7 mouse cellular contexts compared by ENCODE assay signal in genomic region chr11:97685613-97686321, GRCm38 (mm10). TPM values are rescaled to one million over a fixed set of nuclear protein-coding genes. Genes with fewer than 3 reads are reported as not detected.
A peak's percentile ranks its signal among the peaks of the same experiment; 100 is the strongest.
DNase-seq lines count a peak whose midpoint lies in the region; ATAC-seq and TF ChIP-seq lines count a peak whose summit lies in the region.

Cisd3 (plus strand) TSS chr11:97685826.

- peak; percentile 97 for DNase-seq in adrenal gland, postnatal 25 days
- peak; percentile 97 for DNase-seq in heart, embryonic 10.5 days (ENCODE audit: low spot score)
- peak; percentile 66 for DNase-seq in midbrain, postnatal 0 days (ENCODE audit: low spot score)
- peak; percentile 63 to 85 for DNase-seq in spleen, postnatal 10 days (ENCODE audit: low spot score in 2 of 2)

- peak; percentile 91 for ATAC-seq in kidney, embryonic 15.5 days (replicated peaks; ENCODE audit: low FRiP score)
- peak; percentile 67 for ATAC-seq in limb, embryonic 15.5 days (ENCODE audit: insufficient number of reproducible peaks, low FRiP score, low TSS enrichment, low read depth)
- ATAC-seq in midbrain, postnatal 0 days (ENCODE audit: low FRiP score), result peak; percentile 35; the same call in 1 of the 2 replicates

- peaks cover 54% of the 10 kb centered on the region for H3K36me3 ChIP-seq in heart, embryonic 10.5 days
- peaks cover 54% of the 10 kb centered on the region for H3K36me3 ChIP-seq in kidney, embryonic 15.5 days
- peaks cover 39% of the 10 kb centered on the region for H3K36me3 ChIP-seq in limb, embryonic 15.5 days
- H3K36me3 ChIP-seq in midbrain, postnatal 0 days (ENCODE audit: insufficient read depth, low read length), result peaks cover 27% of the 10 kb centered on the region

- peaks cover 9% of the 10 kb centered on the region for H3K4me1 ChIP-seq in embryonic fibroblast, embryonic 13.5 days (ENCODE audit: control insufficient read depth, insufficient read depth, low read length)
- H3K4me1 ChIP-seq in heart, embryonic 10.5 days, result peaks cover 44% of the 10 kb centered on the region
- H3K4me1 ChIP-seq in kidney, embryonic 15.5 days, result peaks cover 51% of the 10 kb centered on the region
- peaks cover 20% of the 10 kb centered on the region for H3K4me1 ChIP-seq in limb, embryonic 15.5 days
- no peaks in the 10 kb centered on the region for H3K4me1 ChIP-seq in midbrain, postnatal 0 days (ENCODE audit: insufficient read depth, low read length)

- no peaks in the 10 kb centered on the region for H3K9me3 ChIP-seq in heart, embryonic 10.5 days
- no peaks in the 10 kb centered on the region for H3K9me3 ChIP-seq in kidney, embryonic 15.5 days (replicated peaks)
- no peaks in the 10 kb centered on the region for H3K9me3 ChIP-seq in limb, embryonic 15.5 days
- H3K9me3 ChIP-seq in midbrain, postnatal 0 days (ENCODE audit: low read length), result no peaks in the 10 kb centered on the region

- peak within 1 kb of the TSS; percentile 30 for H3K4me3 ChIP-seq in embryonic fibroblast, embryonic 13.5 days (ENCODE audit: insufficient read depth, low read length)
- H3K4me3 ChIP-seq in heart, embryonic 10.5 days, result peak within 1 kb of the TSS; percentile 59
- H3K4me3 ChIP-seq in kidney, embryonic 15.5 days (replicated peaks), result peak within 1 kb of the TSS; percentile 39
- peak within 1 kb of the TSS; percentile 45 for H3K4me3 ChIP-seq in limb, embryonic 15.5 days
- peak within 1 kb of the TSS; percentile 38 for H3K4me3 ChIP-seq in midbrain, postnatal 0 days (ENCODE audit: low read depth, low read length)

- H3K9ac ChIP-seq in kidney, embryonic 15.5 days, result 0 out of 2 replicates have a peak within 1 kb of the TSS, but pooled peaks have one; percentile 23
- 0 out of 2 replicates have a peak within 1 kb of the TSS, but pooled peaks have one; percentile 20 for H3K9ac ChIP-seq in limb, embryonic 15.5 days
- peak within 1 kb of the TSS; percentile 44 for H3K9ac ChIP-seq in midbrain, postnatal 0 days (replicated peaks; ENCODE audit: low read length, poor library complexity, severe bottlenecking)

- peak within 1 kb of the TSS; percentile 68 for H3K4me2 ChIP-seq in kidney, embryonic 15.5 days
- H3K4me2 ChIP-seq in limb, embryonic 15.5 days, result peak within 1 kb of the TSS; percentile 85
- H3K4me2 ChIP-seq in midbrain, postnatal 0 days (ENCODE audit: low read depth, low read length, poor library complexity, severe bottlenecking), result peak within 1 kb of the TSS; percentile 91

- no peaks in the 10 kb centered on the region for H3K27me3 ChIP-seq in heart, embryonic 10.5 days (ENCODE audit: insufficient read depth, poor library complexity, severe bottlenecking)
- H3K27me3 ChIP-seq in kidney, embryonic 15.5 days, result no peaks in the 10 kb centered on the region
- no peaks in the 10 kb centered on the region for H3K27me3 ChIP-seq in limb, embryonic 15.5 days
- H3K27me3 ChIP-seq in midbrain, postnatal 0 days (ENCODE audit: insufficient read depth, low read length), result no peaks in the 10 kb centered on the region

- no peak within 1 kb of the TSS for H3K27ac ChIP-seq in embryonic fibroblast, embryonic 13.5 days (ENCODE audit: insufficient read depth, low read length)
- peak within 1 kb of the TSS; percentile 78 for H3K27ac ChIP-seq in heart, embryonic 10.5 days
- peak within 1 kb of the TSS; percentile 80 for H3K27ac ChIP-seq in kidney, embryonic 15.5 days
- H3K27ac ChIP-seq in limb, embryonic 15.5 days, result no peak within 1 kb of the TSS
- peak within 1 kb of the TSS; percentile 57 for H3K27ac ChIP-seq in midbrain, postnatal 0 days (ENCODE audit: low read depth, low read length)

- TF ChIP-seq CTCF in embryonic fibroblast, embryonic 13.5 days (IDR thresholded peaks at IDR 0.05; ENCODE audit: borderline replicate concordance, insufficient read depth, low read length), result no peak
- TF ChIP-seq CTCF in midbrain, postnatal 0 days (IDR thresholded peaks at IDR 0.05), result no peak

- no peak; the same call in 1 of the 2 replicates for TF ChIP-seq POLR2A in embryonic fibroblast, embryonic 13.5 days (IDR thresholded peaks at IDR 0.05; ENCODE audit: low read depth, low read length)

- WGBS in heart, embryonic 10.5 days, result under 1% methylated on average over 43 of the region's 43 CpGs
- WGBS in kidney, embryonic 15.5 days, result under 1% methylated on average over 42 of the region's 43 CpGs
- under 1% methylated on average over 42 of the region's 43 CpGs for WGBS in limb, embryonic 15.5 days
- under 1% methylated on average over 40 of the region's 43 CpGs for WGBS in midbrain, postnatal 0 days

RNA-seq across cellular contexts. Expression of gene Cisd3, which starts in this region (rescaled TPM):
- total RNA-seq in adrenal gland, postnatal 25 days (2021), result 164 and 166 TPM in 2 replicates
- 39.9 and 42.5 TPM in 2 replicates for polyA plus RNA-seq in embryonic fibroblast, embryonic 13.5 days (2011; ENCODE audit: insufficient read length, low read depth, missing spikeins)
- 49.8 and 52.8 TPM in 2 replicates for polyA plus RNA-seq in heart, embryonic 10.5 days (2016; fragmentation: Nextera tagmentation; extraction: Ambion mirVana)
- polyA plus RNA-seq in kidney, embryonic 15.5 days (2015; fragmentation: Nextera tagmentation; extraction: Ambion mirVana), result 41.2 and 42.7 TPM in 2 replicates
- 13.5 and 18.6 TPM in 2 replicates for polyA plus RNA-seq in limb, embryonic 15.5 days (2015; fragmentation: Nextera tagmentation; extraction: Ambion mirVana)
- 13.3 and 27.0 TPM in 2 replicates for total RNA-seq in midbrain, postnatal 0 days (2014; rRNA removed)
- 41.5 and 45.1 TPM in 2 replicates for polyA plus RNA-seq in midbrain, postnatal 0 days (2015; fragmentation: Nextera tagmentation; extraction: Ambion mirVana)

Comparison
In these comparisons a context has a peak if more than half of its experiments do, and no peak if none do; other contexts are left out.
1. H3K27ac ChIP-seq: peak in heart, embryonic 10.5 days (single experiment), kidney, embryonic 15.5 days (single experiment) and midbrain, postnatal 0 days (single experiment); none in embryonic fibroblast, embryonic 13.5 days (single experiment) and limb, embryonic 15.5 days (single experiment).
2. ATAC-seq: peak in every context shown above with its lines; median percentile 91 in kidney, embryonic 15.5 days; 67 in limb, embryonic 15.5 days; 35 in midbrain, postnatal 0 days.
3. Peak in every context shown above with its lines, with median percentiles within 50 percentile points of each other: DNase-seq, H3K4me3 ChIP-seq, H3K4me2 ChIP-seq and H3K9ac ChIP-seq.